Mouse (Mus musculus) cerebellum, postnatal 10 days (tissue): ENCODE results near the gene Etv4.

Source experiments
- DNase-seq, 2 experiments: peaks; one replicate each; pipeline ENCODE4 v3.0.0; 2021; ENCODE audit warnings: mixed read lengths in 2 of 2

Gene Etv4

GRCm38 (mm10) chr11:101785143-101785851 is at the start of gene Etv4:
Gene Etv4, minus strand, starts transcription at chr11:101785371.
- peak; percentile 97 for DNase-seq

DNA sequence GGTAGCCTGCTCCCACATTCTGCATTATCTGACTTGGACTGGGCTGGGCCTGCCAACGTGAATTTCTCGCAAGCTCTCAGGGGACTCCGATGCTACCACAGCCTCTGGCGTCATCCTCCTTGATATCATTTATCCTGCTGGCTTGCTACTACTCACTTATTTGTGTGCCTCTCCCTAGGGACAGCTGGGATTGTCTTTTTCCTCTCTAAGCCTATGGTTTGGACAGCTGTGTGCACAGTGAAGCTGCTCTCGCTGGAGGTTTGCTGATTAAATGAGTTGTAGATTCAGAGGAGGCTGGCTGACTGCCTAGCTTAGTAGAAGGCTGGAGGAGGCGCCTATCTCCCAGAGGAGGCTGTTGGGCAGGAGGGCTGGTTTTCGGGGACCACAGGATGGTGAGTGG is 46.8 kb upstream of the Etv4 start:
- peak in 1 of 2 experiments; percentile 20 for DNase-seq

- no peak for DNase-seq
These were observed 45.4 kb upstream of the Etv4 start for GRCm38 (mm10) chr11:101830616-101831015.

- DNase-seq: no peak
These were observed 44.9 kb upstream of the Etv4 start for GRCm38 (mm10) chr11:101830112-101830511.

DNA sequence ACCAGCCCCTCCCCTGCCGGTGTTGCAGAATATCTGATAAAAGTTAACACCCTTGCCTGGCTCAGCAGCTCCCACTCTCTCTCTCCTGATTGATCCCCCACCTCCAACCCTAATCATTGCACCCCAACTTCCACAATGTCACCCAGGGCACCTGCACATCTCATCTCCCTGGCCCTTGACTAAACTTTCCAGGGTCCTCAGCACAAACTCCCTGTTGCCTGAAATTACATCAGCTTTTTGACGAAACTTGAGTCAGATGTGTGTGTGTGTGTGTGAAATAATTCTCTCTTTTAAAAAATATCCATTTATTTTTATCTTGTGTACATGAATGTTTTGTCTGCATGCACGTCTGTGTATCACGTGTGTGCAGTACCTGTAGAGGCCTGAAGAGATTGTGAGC is 43.5 kb upstream of the Etv4 start:
- no peak for DNase-seq

DNA sequence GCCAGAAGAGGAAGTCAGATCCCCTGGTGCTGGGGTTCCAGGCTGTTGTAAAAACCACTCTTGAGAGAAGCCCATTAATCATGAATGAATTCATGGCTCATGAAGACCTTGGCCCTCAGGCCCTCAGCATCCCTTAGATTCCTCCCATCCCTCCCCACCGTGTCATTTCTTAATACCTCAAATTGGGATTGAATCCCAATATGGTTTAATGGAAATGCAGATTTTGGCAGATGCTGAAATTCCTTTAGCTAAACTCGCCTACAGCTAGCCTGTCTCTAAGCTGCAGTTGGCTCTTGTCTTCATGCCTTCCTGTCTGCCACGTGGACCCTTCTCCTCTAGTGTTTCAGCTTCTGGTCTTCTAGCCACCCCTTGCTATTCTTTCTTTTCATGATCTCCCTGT is 38.0 kb upstream of the Etv4 start:
- no peak for DNase-seq

DNA sequence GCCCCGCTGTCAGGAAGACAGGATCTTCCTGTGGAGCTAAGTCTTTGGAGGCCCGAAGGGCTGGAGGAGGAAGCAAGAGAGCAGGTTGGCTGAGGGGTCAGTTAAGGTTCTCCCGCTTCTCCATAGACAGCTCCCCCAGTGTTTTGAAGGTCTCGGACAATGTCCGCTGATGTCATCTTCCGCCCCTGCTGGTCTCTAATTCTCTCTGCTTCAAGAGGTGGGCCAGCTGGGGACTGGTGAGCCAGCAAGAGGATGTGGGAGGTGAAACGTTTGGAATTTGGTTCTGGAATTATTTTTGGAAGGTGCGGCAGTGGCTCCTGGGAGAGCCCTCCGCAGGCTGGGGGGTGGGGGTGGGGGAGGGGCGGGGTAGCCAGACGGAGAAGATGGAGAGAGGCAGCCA is 35.7 kb upstream of the Etv4 start:
- peak; percentile 37 to 54 for DNase-seq

DNA sequence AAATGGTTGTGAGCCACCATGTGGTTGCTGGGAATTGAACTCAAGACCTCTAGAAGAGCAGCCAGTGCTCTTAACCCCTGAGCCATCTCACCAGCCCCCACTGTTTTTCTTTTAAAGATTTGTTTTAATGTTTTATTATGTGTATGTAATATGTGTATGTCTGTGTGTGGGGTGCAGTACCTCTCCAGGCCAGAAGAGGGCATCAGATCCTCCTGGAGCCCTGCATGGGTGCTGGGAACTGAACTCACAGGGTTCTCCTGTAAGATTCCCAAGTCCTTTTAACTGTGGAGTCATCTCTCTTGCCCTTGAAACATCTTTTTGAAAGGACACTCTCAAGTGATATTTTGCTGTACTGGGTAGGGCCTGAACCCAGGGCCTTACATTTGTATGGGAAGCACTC is 34.7 kb upstream of the Etv4 start:
- DNase-seq: peak in 1 of 2 experiments; percentile 52

- DNase-seq: no peak
These were observed 30.2 kb upstream of the Etv4 start for GRCm38 (mm10) chr11:101815103-101816085.

DNA sequence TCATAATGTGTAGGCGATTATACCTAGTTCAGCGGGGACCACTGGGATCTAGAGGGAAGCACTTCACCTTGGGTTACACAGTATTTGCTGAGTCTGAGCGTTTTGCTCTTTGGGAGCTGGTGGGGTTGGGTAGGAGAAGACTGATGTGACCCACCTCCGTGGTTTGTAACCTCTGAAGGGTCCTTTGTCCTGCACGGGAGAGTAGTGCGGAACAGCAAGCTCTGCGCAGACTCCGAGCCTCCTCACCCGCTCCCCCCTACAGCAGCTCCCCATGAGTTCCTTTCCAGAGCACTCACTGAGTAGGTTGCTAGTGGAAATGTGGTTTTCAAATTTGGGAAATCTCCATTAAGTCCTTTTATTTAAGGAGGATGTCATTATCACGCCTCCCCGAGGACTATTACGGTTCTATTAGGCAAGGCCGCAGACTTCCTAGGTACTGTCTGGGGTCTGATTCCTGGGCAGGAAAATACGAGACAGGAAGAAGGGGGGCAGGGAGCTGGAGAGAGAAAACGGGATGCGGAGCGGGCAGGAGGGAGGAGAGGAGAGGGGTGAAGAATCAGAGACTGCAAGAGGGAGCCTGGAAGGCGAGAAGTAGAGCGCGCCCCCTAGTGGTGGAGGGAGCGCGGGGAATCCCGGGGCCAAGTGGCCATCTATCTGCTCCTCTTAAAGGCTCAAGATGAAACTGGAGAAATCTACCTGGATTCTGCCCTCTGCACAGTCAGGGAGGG is 29.4 kb upstream of the Etv4 start:
- peak; percentile 94 to 97 for DNase-seq

DNA sequence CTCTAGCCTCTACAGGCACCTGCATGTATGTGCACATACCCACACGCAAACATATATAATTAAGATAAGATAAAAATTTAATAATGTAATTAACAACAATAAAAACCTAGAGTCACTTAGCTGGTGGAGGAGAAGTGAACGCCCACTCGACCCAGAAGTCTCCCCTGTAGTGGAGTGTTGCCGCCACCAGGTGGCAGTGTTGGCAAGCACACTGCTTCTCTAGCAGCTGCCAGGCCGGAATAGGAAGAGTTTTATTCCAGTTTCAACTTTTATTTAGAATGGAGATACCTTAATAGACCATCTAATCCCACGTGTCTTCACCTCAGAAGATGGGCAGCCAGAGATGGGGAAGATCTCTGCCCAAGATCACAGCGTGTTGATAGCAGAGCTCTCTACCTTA is 28.1 kb upstream of the Etv4 start:
- peak; percentile 89 to 93 for DNase-seq

DNA sequence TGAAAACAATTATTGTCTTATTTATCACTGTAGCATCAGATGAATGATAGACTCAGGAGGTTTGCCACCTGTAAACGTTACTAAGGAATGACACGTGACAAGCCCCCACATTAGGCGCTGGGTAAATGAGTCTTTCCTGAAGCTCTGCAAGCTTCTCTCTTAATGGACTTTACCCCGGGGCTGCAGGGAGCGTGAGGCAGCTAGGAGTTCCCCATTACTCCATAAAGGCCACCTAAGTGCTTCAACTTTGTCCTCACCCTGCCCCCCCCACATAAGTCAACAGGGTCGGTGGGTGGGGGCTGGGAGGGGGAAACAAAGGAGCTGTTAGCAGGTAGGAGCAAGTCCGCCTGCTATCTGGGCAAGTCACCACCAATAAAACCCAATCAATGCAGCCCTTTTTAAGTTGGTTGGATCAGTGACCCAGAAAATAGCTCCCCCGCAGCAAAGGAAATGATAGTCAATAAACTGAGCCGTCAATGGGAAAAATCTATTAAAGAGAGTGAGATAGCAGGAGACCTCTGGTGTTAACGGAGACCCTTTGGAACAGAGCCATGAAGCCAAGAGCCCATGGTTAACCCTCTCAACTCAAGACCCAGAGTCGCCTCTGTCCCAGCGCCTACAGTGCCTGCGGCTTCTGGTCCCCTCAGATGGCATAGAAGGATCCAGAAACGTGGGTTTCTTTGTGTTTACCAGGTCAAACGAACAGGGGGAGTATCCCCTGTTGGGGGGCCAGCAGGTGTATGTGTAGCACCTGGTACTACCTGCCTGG is 24.1 kb upstream of the Etv4 start:
- no peak for DNase-seq

GRCm38 (mm10) chr11:101807266-101807665 is 22.1 kb upstream of the Etv4 start:
- DNase-seq: no peak

DNA sequence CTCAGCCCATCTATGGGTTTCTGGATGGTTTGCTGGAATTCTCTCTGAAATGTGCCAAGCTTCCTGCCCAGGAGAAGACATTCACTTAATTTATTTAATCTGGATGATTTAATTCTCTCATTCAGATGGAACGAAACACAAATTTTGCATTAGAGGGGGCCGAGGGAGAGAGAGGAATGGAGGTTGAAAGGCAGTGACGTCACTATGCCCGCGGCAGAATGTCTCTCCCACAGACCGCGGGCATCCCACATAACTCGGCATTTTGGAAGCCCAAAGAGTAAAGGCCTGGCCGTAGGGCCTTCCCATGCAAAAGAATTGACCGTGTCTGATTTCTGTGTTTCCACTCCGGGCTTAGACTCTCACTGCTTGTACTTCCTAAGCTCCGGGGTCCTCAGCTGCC is 21.6 kb upstream of the Etv4 start:
- no peak for DNase-seq

GRCm38 (mm10) chr11:101805113-101805704 is 20.0 kb upstream of the Etv4 start:
- DNase-seq: no peak

- no peak for DNase-seq
These were observed 16.2 kb upstream of the Etv4 start for GRCm38 (mm10) chr11:101801386-101801785.

GRCm38 (mm10) chr11:101798083-101798482 is 12.9 kb upstream of the Etv4 start:
- DNase-seq: no peak

GRCm38 (mm10) chr11:101797355-101797754 is 12.2 kb upstream of the Etv4 start:
- no peak for DNase-seq

DNA sequence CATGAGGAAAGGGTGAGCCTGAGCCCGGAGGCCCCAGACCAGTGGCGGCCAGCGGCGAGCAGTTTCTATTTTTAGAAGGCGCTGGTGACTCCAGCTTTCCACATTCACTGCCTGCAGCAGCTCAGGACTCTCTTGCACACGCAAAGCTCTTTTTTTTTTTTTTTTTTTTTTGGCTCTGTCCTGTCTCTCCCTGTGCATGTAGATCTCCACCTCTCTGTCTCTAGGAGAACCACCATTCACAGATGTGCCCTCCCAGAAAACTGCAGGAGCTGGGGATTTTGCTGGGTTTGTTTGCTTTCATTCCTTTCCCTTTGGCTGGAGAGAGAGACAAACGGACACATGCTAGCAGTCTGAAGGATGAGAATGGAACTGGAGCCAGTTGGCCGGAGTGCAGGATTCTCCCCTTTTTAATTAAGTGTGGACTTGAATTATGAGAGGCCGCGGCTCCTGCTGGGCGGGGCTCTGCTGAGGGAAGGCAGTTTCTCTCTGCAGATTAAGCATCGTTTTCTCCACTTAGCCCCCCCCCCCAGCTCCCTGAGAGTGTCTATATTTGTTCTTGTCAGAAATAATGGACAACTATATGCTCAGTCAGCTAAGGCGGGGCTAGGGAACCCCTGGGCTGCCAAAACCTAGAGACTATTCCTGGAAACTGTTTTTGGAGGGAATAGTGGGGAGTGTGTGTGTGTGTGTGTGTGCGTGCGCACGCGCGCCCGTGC is 5.8 kb upstream of the Etv4 start:
- DNase-seq: peak; percentile 76 to 84

DNA sequence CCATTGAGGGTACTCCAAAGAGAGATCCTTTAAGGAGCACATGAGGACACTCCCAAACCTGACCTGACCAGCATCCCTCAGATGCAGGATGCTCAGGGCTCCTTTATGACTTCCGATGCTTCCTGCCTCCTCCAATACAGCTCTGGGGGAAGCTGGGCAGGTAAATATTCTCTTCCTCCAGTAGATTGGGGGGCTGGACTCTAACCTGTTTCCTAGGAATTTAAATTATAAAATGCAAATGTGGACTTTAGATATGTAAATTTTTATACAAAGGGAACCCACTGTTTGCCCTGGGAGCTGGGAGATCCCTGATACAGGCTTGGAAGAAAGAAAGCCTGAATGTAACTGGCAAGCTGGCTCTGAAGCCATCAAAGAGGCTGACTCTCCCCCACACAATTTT is 2.3 kb upstream of the Etv4 start:
- DNase-seq: no peak

DNA sequence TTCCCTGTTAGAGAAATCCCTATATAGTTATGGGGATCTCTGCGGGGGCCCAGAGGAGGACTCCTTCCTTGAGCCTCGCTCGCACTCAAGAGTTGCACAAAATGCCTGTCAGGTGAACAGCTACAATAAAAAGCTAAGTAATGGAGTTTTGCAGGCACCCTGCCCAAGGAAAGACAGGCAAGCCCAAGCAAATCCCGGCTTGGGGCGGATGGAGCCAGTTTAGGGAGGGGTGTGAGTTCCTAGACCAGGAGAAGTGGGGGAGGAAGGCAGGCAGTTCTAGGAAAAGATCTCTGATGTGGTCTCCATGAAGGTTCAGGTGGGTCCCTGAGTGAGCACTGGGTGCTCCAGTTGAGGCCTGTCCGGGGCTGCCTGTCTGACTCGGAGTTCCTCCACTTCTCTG is 1.5 kb upstream of the Etv4 start:
- DNase-seq: no peak
